Mouse (Mus musculus): ENCODE data around the gene Sec16a. TPM values are rescaled to one million over a fixed set of nuclear protein-coding genes. Genes with fewer than 3 reads are reported as not detected.
A peak's percentile ranks its signal among the peaks of the same experiment; 100 is the strongest.

Sec16a gene
- total RNA-seq, 2 experiments from 2014 or later: 50.3 to 50.4 TPM

GRCm38 (mm10) chr2:26474789-26475504 is 29.9 kb upstream of the Sec16a start:
- DNase-seq (ENCODE audit: low spot score in 2 of 2): no peak

GRCm38 (mm10) chr2:26472312-26473090 is 27.5 kb upstream of the Sec16a start:
- DNase-seq (ENCODE audit: low spot score in 2 of 2): no peak

- DNase-seq (ENCODE audit: low spot score in 2 of 2): no peak
Measured at GRCm38 (mm10) chr2:26471652-26472285, 26.8 kb upstream of the Sec16a start.

GRCm38 (mm10) chr2:26470967-26471366 is 26.0 kb upstream of the Sec16a start:
- no peak for DNase-seq (ENCODE audit: low spot score in 2 of 2)

GRCm38 (mm10) chr2:26468376-26468775 is 23.4 kb upstream of the Sec16a start:
- no peak for DNase-seq (ENCODE audit: low spot score in 2 of 2)

GRCm38 (mm10) chr2:26463412-26463811 is 18.4 kb upstream of the Sec16a start:
- DNase-seq (ENCODE audit: low spot score in 2 of 2): no peak

GRCm38 (mm10) chr2:26462980-26463379 is 18.0 kb upstream of the Sec16a start:
- DNase-seq (ENCODE audit: low spot score in 2 of 2): no peak

GRCm38 (mm10) chr2:26461667-26462066 is 16.7 kb upstream of the Sec16a start:
- DNase-seq (ENCODE audit: low spot score in 2 of 2): no peak

- no peak for DNase-seq (ENCODE audit: low spot score in 2 of 2)
Measured at GRCm38 (mm10) chr2:26460837-26461236, 15.8 kb upstream of the Sec16a start.

- DNase-seq (ENCODE audit: low spot score in 2 of 2): no peak
Measured at GRCm38 (mm10) chr2:26460097-26460646, 15.2 kb upstream of the Sec16a start.

- no peak for DNase-seq (ENCODE audit: low spot score in 2 of 2)
Measured at GRCm38 (mm10) chr2:26459478-26459877, 14.5 kb upstream of the Sec16a start.

- DNase-seq (ENCODE audit: low spot score in 2 of 2): no peak
Measured at GRCm38 (mm10) chr2:26458402-26459124, 13.5 kb upstream of the Sec16a start.

GRCm38 (mm10) chr2:26449121-26450060 is 4.4 kb upstream of the Sec16a start:
- peak; percentile 78 to 90 for DNase-seq (ENCODE audit: low spot score in 2 of 2)

- DNase-seq (ENCODE audit: low spot score in 2 of 2): no peak
Measured at GRCm38 (mm10) chr2:26447451-26447850, 2.4 kb upstream of the Sec16a start.

GRCm38 (mm10) chr2:26446671-26447070 is 1.7 kb upstream of the Sec16a start:
- no peak for DNase-seq (ENCODE audit: low spot score in 2 of 2)

- peak; percentile 93 to 97 for DNase-seq (ENCODE audit: low spot score in 2 of 2)
Measured at GRCm38 (mm10) chr2:26445666-26446445, 840 bp upstream of the Sec16a start.

- no peak for DNase-seq (ENCODE audit: low spot score in 2 of 2)
Measured at GRCm38 (mm10) chr2:26444368-26444767, 648 bp downstream of the Sec16a start.

GRCm38 (mm10) chr2:26443876-26444275 is 1.1 kb downstream of the Sec16a start:
- DNase-seq (ENCODE audit: low spot score in 2 of 2): no peak

- DNase-seq (ENCODE audit: low spot score in 2 of 2): no peak
Measured at GRCm38 (mm10) chr2:26442843-26443242, 2.2 kb downstream of the Sec16a start.

Data from layer of hippocampus, adult 18-20 months (tissue).